Mouse (Mus musculus) CH12.LX (cell line): Measurements from ENCODE around the gene Eif2b4.

Experiments used
- CTCF ChIP-seq, 2 experiments: IDR thresholded peaks in 1 of 2; conservative IDR thresholded peaks in 1 of 2; 2 replicates each; pipeline ENCODE4 v1.5.1; 2011 to 2012; ENCODE audit warnings: low read depth in 2 of 2, low read length in 2 of 2, improper control_type of control experiment in 1 of 2, inconsistent platforms in 1 of 2, mild to moderate bottlenecking in 1 of 2, moderate library complexity in 1 of 2
- ELF1 ChIP-seq: IDR thresholded peaks from 2 replicates; pipeline ENCODE4 v1.6.1; 2014; ENCODE audit warnings: low read depth, mild to moderate bottlenecking, inconsistent platforms, low read length, improper control_type of control experiment
- EP300 ChIP-seq: IDR thresholded peaks from 2 replicates; pipeline ENCODE4 v1.6.1; 2011; ENCODE audit warnings: low read length, improper control_type of control experiment
- HCFC1 ChIP-seq: IDR thresholded peaks from 2 replicates; pipeline ENCODE4 v1.6.1; 2012; ENCODE audit warnings: low read depth, mild to moderate bottlenecking, inconsistent platforms, low read length, improper control_type of control experiment
- JUND ChIP-seq: conservative IDR thresholded peaks from 2 replicates; pipeline ENCODE4 v1.6.1; 2011; ENCODE audit warnings: low read depth, low read length, improper control_type of control experiment
- KAT2A ChIP-seq: IDR thresholded peaks from 2 replicates; pipeline ENCODE4 v1.6.1; 2012; ENCODE audit warnings: low read length, improper control_type of control experiment, inconsistent platforms; ENCODE audit not compliant: insufficient replicate concordance
- MEF2A ChIP-seq: IDR thresholded peaks from 2 replicates; pipeline ENCODE4 v1.6.1; 2014; ENCODE audit warnings: low read depth, mild to moderate bottlenecking, inconsistent platforms, low read length, improper control_type of control experiment, borderline replicate concordance
- NRF1 ChIP-seq: IDR thresholded peaks from 2 replicates; pipeline ENCODE4 v1.6.1; 2014; ENCODE audit warnings: low read depth, mild to moderate bottlenecking, inconsistent platforms, low read length, improper control_type of control experiment, moderate library complexity
- POLR2A ChIP-seq: IDR thresholded peaks from 2 replicates; pipeline ENCODE4 v1.6.1; 2011; ENCODE audit warnings: low read depth, mild to moderate bottlenecking, improper control_type of control experiment, low read length
- TBP ChIP-seq: conservative IDR thresholded peaks from 2 replicates; pipeline ENCODE4 v1.6.1; 2011; ENCODE audit warnings: low read depth, low read length, improper control_type of control experiment
- USF2 ChIP-seq: conservative IDR thresholded peaks from 2 replicates; pipeline ENCODE4 v1.6.1; 2011; ENCODE audit warnings: low read depth, low read length, improper control_type of control experiment
- ZMIZ1 ChIP-seq: IDR thresholded peaks from 2 replicates; pipeline ENCODE4 v1.6.1; 2012; ENCODE audit warnings: low read depth, mild to moderate bottlenecking, inconsistent platforms, low read length, improper control_type of control experiment

GRCm38 (mm10) chr5:31197072-31197471 lies 3.8 kb upstream of the Eif2b4 start:
- TF ChIP-seq TBP = no peak
- TF ChIP-seq EP300 = no peak
- TF ChIP-seq USF2 = no peak
- no peak for TF ChIP-seq MEF2A
- TF ChIP-seq CTCF (conservative IDR thresholded peaks at IDR 0.05 in 1 of 2, IDR thresholded peaks at IDR 0.05 in 1 of 2; ENCODE audit: low read depth in 2 of 2, low read length in 2 of 2) = no peak
- TF ChIP-seq POLR2A = no peak
- no peak for TF ChIP-seq ELF1
- TF ChIP-seq ZMIZ1 = no peak
- no peak for TF ChIP-seq JUND
- no peak for TF ChIP-seq KAT2A
- no peak for TF ChIP-seq NRF1
- no peak for TF ChIP-seq HCFC1
